Mouse (Mus musculus) T-cell, adult 2 months (primary cell): ENCODE results near the gene Fam53b.
A peak's percentile ranks its signal among the peaks of the same experiment; 100 is the strongest.

Source experiments
- DNase-seq: peaks from one replicate; pipeline ENCODE4 v3.0.0; 2022; ENCODE audit warnings: low spot score

Fam53b gene

GRCm38 (mm10) chr7:132813416-132814088 lies at the start of gene Fam53b:
Fam53b (minus strand) TSS chr7:132813886.
- DNase-seq = peak; percentile 47

GRCm38 (mm10) chr7:132859042-132859958 lies 45.6 kb upstream of the Fam53b start, which contains the start of gene Abraxas2:
Abraxas2 (plus strand) TSS chr7:132859225.
- DNase-seq = peak; percentile 91

DNA sequence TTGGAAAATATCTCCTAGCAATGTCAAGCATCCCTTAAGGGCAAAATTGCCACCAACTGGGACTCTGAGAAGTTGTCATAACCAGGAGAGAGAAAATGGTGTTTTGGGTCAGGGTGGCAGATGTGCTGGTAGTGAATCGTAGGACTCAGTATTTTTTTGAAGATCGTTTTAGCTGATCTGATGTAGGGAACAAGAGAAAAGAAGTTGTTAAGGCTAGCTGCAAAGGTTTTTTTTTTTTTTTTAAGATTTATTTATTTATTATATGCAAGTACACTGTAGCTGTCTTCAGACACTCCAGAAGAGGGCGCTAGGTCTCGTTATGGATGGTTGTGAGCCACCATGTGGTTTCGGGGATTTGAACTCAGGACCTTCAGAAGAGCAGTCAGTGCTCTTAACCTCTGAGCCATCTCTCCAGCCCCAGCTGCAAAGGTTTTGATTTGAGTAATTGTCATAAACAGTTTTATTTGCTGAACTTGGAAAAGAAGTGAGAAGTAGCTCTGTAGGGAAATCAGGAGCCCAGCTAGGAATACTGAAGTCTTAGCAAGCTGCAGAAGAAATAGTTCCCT lies 44.4 kb upstream of the Fam53b start:
- no peak for DNase-seq

DNA sequence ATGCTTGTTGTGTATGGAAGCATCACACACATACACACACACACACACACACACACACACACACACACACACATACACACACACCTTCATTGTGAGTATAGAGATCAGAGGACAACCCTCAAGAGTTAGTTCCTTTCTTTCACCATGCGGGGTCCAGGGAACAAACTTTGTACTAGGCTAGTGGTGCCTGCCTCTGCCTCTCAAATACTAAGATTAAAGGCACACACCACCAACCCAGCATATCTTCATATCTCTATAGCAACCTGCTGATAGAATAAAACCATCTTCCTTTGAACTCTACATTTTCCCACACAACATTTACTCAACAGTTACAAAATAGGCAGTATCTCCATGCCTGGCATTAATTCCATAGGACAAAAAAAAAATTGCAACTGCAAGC lies 42.4 kb upstream of the Fam53b start:
- DNase-seq = no peak

GRCm38 (mm10) chr7:132853946-132854345 lies 40.3 kb upstream of the Fam53b start:
- DNase-seq = no peak

GRCm38 (mm10) chr7:132853361-132853760 lies 39.7 kb upstream of the Fam53b start:
- no peak for DNase-seq

DNA sequence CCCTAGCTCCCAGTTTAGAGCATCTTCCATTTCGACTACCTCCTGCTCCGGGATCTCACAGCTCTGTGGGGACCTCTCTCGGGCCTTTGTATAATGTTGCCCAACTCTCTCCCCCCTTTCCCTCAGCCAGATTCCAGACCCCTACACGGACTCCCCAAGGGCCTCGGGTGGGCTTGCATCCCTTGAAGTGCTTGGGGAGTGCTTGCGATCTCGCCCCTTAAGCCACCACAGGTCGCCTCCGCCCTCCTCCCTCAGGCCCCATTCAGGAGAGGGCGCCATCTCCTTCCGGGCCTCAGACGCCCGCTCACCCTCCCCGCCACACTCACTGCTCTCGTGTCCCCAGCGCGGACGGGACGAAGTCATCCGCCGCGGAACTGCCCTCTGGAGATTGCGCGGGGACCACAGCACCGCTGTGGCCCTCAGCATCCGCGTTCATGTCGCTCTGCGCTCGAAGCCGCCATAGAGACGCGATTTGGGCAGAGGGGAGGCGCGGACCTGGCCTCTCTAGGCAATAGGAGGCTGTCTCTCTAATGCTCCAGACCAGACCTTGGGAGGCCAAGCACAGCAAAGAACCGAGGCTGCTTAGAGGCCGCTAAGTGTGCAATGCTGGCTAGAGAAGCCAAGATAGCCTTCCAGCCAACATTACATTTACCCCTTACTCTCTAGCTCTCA lies 38.6 kb upstream of the Fam53b start, which contains the start of gene Eef1akmt2:
Gene Eef1akmt2 (minus strand): TSS at position 501 of the 672 bp plus-strand sequence.
- peak; percentile 78 for DNase-seq

GRCm38 (mm10) chr7:132843152-132843551 lies 29.5 kb upstream of the Fam53b start:
- no peak for DNase-seq

- DNase-seq = no peak
Observed at GRCm38 (mm10) chr7:132842455-132842854, 28.8 kb upstream of the Fam53b start.

DNA sequence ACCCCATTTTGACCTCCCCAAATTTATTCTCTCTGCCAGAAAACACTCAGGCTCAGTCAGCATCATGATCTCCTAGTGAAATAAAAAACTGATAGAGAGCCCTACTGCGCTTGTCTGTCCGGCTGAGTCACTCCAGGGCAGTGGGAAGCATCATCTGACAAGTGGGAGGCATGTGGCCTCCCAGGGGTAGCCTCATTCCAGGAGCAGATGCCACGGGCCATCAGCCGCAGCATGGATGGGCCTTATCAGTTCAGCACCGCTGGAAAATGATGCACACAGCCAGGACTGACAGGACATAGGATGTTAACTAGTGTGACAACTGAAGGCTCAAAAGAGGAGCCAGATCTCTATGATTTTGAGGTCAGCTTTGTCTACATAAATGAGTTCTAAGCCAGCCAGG lies 27.6 kb upstream of the Fam53b start:
- no peak for DNase-seq

DNA sequence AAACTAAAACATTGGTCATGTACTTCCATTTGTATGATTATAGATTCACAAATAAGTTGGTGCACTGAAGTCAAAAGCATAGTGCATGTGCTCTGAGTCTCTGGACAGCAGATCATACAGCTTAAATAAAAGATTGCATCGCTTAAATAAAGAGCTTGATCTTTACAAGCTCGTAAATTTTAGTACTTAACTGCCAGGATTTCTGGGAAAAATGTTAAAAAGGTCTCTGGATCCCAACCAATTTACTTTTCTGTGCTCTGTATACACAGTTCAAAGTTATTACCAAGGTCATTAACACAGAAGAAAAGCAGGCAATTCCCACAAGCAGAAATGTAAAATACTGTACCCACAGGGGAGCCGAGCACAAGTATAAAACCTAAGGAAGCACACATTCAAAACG lies 17.3 kb upstream of the Fam53b start:
- DNase-seq = no peak

- DNase-seq = no peak
Observed at GRCm38 (mm10) chr7:132824346-132825022, 10.8 kb upstream of the Fam53b start.

- DNase-seq = no peak
Observed at GRCm38 (mm10) chr7:132823832-132824231, 10.1 kb upstream of the Fam53b start.

DNA sequence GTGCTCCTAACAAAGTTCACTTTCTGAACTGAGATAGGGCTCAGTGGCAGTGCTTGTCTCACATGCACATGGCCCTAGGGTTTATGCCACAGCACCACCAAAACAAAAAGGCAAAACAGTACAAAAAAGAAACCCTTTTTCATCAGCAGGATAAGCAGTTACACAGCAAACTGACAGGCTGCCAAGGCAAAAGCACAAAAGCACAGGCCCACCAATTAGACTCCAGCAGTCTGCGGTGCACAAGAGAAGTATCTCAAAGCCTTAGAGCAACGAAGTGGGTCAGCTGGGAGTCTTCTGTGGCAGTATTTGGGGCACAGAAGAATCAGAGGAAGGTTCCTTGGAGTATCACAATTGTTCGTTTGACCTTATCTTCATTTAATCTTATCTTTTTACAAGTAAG lies 7.0 kb upstream of the Fam53b start:
- no peak for DNase-seq

DNA sequence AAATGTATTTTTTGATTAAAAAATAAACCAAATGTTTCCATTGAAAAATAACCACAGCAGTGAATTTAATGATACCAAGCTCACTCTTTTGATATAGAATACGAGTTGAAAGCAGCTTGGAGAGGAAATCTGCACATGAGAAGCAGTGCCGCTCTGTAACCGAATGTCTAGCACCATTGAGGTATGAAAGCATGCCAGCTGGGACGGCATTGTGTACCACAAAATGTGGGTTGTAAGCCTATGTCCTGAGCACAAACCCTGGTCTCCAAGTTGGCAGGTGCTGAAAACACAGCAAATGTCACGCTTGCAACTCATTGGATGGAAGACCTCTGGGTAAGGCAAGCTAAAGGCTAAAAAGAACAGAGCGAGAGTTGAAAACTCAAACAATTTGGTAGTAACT lies 3.4 kb upstream of the Fam53b start:
- no peak for DNase-seq

DNA sequence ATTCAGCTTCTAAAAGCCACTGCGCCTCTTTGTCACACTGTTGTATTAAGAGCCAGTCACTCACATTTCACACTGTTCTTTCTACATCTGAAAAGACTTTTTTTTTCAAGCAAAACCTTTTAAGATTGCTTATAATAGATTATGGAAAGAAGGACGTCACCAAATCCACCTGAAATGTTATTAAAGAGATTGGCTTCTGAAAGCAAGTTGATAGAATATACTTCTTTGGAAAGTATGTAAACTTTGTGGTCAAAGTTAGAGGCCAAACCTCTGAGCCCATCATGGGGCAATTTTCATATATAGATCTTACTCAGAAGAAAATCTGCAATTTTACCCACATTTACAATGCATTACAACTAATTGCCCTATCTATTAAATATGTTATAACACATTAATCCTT lies 2.8 kb upstream of the Fam53b start:
- DNase-seq = no peak

GRCm38 (mm10) chr7:132815081-132815480 lies 1.4 kb upstream of the Fam53b start:
- no peak for DNase-seq

- DNase-seq = no peak
Observed at GRCm38 (mm10) chr7:132814089-132814450, 384 bp upstream of the Fam53b start.

DNA sequence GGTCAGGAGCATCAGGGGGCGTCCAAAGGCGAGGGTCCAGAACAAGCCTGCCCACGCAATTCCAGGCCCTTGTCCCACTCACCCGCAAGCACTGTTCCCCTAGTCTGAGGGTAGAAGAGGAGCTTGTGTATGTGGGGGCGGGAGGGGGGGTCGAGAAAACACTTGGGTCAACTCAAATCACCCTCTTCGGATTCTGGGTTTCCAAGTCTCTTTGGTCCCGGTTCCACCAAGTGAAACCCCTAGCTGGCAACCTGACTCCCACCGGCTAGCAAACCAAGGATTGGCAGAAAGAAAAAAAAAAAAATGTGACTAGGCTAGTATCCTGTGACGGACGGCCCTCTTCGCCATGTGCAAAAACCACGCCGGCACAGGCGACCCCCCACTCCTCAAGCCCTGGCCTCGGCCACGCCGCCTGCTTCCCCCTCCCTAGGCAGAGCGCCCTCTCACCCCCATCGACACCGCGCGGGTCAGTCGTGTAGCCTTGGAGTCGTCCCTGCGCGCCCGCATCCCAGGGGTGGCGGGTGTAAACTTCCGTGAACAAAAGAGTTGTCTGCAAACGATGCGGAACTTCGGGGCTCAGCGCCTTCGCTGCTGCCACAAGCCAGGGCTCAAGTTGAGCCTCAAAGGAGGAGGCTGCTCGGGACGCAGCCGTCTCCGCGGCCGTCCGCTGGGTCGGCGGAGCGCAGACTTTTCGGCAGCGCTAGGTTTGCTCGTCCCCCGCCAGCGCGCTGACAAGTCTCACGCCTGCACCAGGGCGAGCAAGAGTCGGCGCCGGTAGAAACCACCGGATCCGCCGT lies 869 bp downstream of the Fam53b start:
- peak; percentile 45 for DNase-seq

DNA sequence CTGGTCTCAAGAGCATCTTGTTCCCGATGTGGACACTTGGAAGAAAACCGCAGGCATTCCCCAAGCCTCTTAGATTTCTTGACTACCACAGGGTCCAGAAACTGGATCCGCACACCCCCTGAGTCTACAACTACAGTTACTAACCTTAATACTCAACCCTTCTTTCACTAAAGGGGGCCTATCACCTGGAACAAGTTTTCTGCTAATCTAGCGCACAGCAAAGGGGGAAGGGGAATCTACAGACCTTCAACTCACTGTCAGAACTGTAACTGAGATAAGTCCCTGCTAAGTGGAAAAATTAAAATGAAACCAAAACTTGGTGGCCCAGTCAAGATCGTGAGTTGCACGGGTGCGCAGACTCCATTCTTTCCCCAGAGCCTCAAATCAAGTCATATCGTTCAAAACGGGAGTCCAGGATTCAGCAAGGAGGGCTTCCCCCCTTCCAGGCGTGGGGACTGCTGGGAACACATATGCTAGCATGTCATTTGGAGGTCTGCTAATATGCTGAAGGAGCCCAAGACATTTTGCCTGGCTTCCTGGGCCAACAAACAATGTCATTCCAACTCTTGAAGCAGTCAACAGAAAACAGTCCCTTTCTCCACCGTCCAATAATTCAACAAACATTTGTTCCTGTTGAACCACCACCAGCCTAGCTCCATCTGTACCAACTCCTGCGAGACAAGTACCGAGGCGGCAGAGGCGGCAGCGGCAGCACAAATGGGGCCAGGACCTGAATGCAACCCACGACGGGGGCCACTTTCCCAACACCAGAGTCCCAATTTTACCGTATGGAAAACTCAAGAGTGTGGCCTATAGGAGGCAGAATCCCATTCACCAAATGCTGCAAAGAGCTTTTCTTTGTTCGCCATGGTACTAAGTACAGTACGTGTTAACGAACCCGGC lies 1.7 kb downstream of the Fam53b start:
- DNase-seq = peak; percentile 61
